ENCODE assay signal across 20 mouse cellular contexts in genomic region chr3:142164981-142165380, GRCm38 (mm10). TPM values are rescaled to one million over a fixed set of nuclear protein-coding genes. Genes with fewer than 3 reads are reported as not detected.
DNase-seq lines count a peak whose midpoint lies in the region; ATAC-seq lines count a peak whose summit lies in the region.
"Had no signal": no experiment of that assay in that cellular context is flagged by ENCODE, and none has a peak within 500 bp of the region (broad histone marks: within the 10 kb centered on the region; RNA-seq: fewer than 3 reads in every experiment).

No protein-coding gene starts in this region.

- H3K4me3 ChIP-seq in hindbrain, embryonic 13.5 days: no peak overlapping the region
- no peak overlapping the region for H3K4me3 ChIP-seq in hindbrain, embryonic 11.5 days (ENCODE audit: low read depth, low read length)
- H3K4me3 ChIP-seq in embryonic facial prominence, embryonic 10.5 days: no peak overlapping the region
- H3K4me3 ChIP-seq in stomach, embryonic 16.5 days (replicated peaks; ENCODE audit: low read length): no peak overlapping the region
- H3K4me3 ChIP-seq: erythroblast, embryonic 14.5 days; liver, embryonic 15.5 days; midbrain, embryonic 10.5 days had no signal

- no peak for DNase-seq in hindbrain, embryonic 11.5 days (ENCODE audit: low spot score)
- DNase-seq in kidney, postnatal 14 days: peak; percentile 10
- DNase-seq in kidney, adult 9 months: no peak
- DNase-seq in embryonic facial prominence, embryonic 10.5 days (ENCODE audit: low spot score): no peak
- no peak for DNase-seq in urinary bladder, postnatal 10 days (ENCODE audit: low spot score)
- no peak for DNase-seq in cerebellum, adult 18-20 months
- DNase-seq: adrenal gland, adult 2 months; B cell, adult 2 months; cerebellum, adult 8-10 months; forebrain, postnatal 0 days; gastrocnemius, postnatal 14 days; heart, postnatal 4 days; retina, postnatal 1 day; thymus, postnatal 4 days had no signal

- WGBS in hindbrain, embryonic 13.5 days: 58% methylated on average over 9 of the region's 9 CpGs
- 60% methylated on average over 9 of the region's 9 CpGs for WGBS in hindbrain, embryonic 11.5 days
- 64% methylated on average over 9 of the region's 9 CpGs for WGBS in embryonic facial prominence, embryonic 10.5 days
- 41% methylated on average over 9 of the region's 9 CpGs for WGBS in stomach, embryonic 16.5 days

- no peak overlapping the region for H3K27ac ChIP-seq in hindbrain, embryonic 13.5 days
- H3K27ac ChIP-seq in hindbrain, embryonic 11.5 days (ENCODE audit: low read depth, low read length): no peak overlapping the region
- peak overlapping the region; percentile 45; the same call in 1 of the 2 replicates for H3K27ac ChIP-seq in embryonic facial prominence, embryonic 10.5 days (replicated peaks)
- peak overlapping the region; percentile 87 for H3K27ac ChIP-seq in stomach, embryonic 16.5 days (ENCODE audit: low read length)
- H3K27ac ChIP-seq: liver, embryonic 15.5 days; midbrain, embryonic 10.5 days had no signal

- H3K4me2 ChIP-seq in hindbrain, embryonic 13.5 days: 0 out of 2 replicates have a peak overlapping the region, but pooled peaks have one; percentile 10
- H3K4me2 ChIP-seq in hindbrain, embryonic 11.5 days (replicated peaks; ENCODE audit: low read depth, low read length): no peak overlapping the region
- H3K4me2 ChIP-seq in stomach, embryonic 16.5 days (ENCODE audit: low read depth, low read length): 0 out of 2 replicates have a peak overlapping the region, but pooled peaks have one; percentile 14
- H3K4me2 ChIP-seq: heart, embryonic 11.5 days; liver, embryonic 15.5 days had no signal

- no peaks in the 10 kb centered on the region for H3K36me3 ChIP-seq in hindbrain, embryonic 13.5 days
- H3K36me3 ChIP-seq in hindbrain, embryonic 11.5 days (ENCODE audit: control insufficient read depth, insufficient read depth, low read length): no peaks in the 10 kb centered on the region
- H3K36me3 ChIP-seq in embryonic facial prominence, embryonic 10.5 days (replicated peaks): no peaks in the 10 kb centered on the region
- no peaks in the 10 kb centered on the region for H3K36me3 ChIP-seq in stomach, embryonic 16.5 days (ENCODE audit: control insufficient read depth, insufficient read depth, low read length)
- H3K36me3 ChIP-seq: liver, embryonic 15.5 days; midbrain, embryonic 10.5 days had no signal

- H3K27me3 ChIP-seq in hindbrain, embryonic 13.5 days: peaks cover 4% of the 10 kb centered on the region; the same call in 1 of the 2 replicates
- no peaks in the 10 kb centered on the region for H3K27me3 ChIP-seq in hindbrain, embryonic 11.5 days (ENCODE audit: control insufficient read depth, insufficient read depth, low read length)
- peaks cover 7% of the 10 kb centered on the region; the same call in 1 of the 2 replicates for H3K27me3 ChIP-seq in embryonic facial prominence, embryonic 10.5 days (replicated peaks; ENCODE audit: low read depth, poor library complexity, severe bottlenecking)
- H3K27me3 ChIP-seq in stomach, embryonic 16.5 days (ENCODE audit: control insufficient read depth, insufficient read depth, low read length): no peaks in the 10 kb centered on the region

- no peak overlapping the region for H3K9ac ChIP-seq in hindbrain, embryonic 13.5 days
- no peak overlapping the region for H3K9ac ChIP-seq in hindbrain, embryonic 11.5 days (ENCODE audit: low read depth, low read length)
- no peak overlapping the region for H3K9ac ChIP-seq in stomach, embryonic 16.5 days (ENCODE audit: low read length)
- H3K9ac ChIP-seq: forebrain, postnatal 0 days; liver, embryonic 15.5 days had no signal

- H3K9me3 ChIP-seq in hindbrain, embryonic 13.5 days: no peaks in the 10 kb centered on the region
- no peaks in the 10 kb centered on the region for H3K9me3 ChIP-seq in hindbrain, embryonic 11.5 days (ENCODE audit: control insufficient read depth, low read length)
- H3K9me3 ChIP-seq in embryonic facial prominence, embryonic 10.5 days: no peaks in the 10 kb centered on the region
- H3K9me3 ChIP-seq in stomach, embryonic 16.5 days (replicated peaks; ENCODE audit: control insufficient read depth, low read length): no peaks in the 10 kb centered on the region
- H3K9me3 ChIP-seq: liver, embryonic 15.5 days; midbrain, embryonic 10.5 days had no signal

- peaks cover 11% of the 10 kb centered on the region for H3K4me1 ChIP-seq in hindbrain, embryonic 13.5 days (replicated peaks)
- no peaks in the 10 kb centered on the region for H3K4me1 ChIP-seq in hindbrain, embryonic 11.5 days (replicated peaks; ENCODE audit: control insufficient read depth, insufficient read depth, low read length)
- H3K4me1 ChIP-seq in embryonic facial prominence, embryonic 10.5 days: peaks cover 71% of the 10 kb centered on the region
- H3K4me1 ChIP-seq in stomach, embryonic 16.5 days (ENCODE audit: control insufficient read depth, insufficient read depth, low read length): peaks cover 21% of the 10 kb centered on the region
- H3K4me1 ChIP-seq: liver, embryonic 15.5 days had no signal

- ATAC-seq in hindbrain, embryonic 13.5 days (ENCODE audit: low FRiP score): no peak
- no peak for ATAC-seq in hindbrain, embryonic 11.5 days (ENCODE audit: low FRiP score)
- ATAC-seq in stomach, embryonic 16.5 days (ENCODE audit: insufficient read depth, low FRiP score): no peak
- ATAC-seq: forebrain, postnatal 0 days had no signal

RNA-seq across cellular contexts. Expression of gene Bmpr1b, which starts 4.2 kb away (rescaled TPM):
- polyA plus RNA-seq in hindbrain, embryonic 13.5 days (2015; fragmentation: Nextera tagmentation; extraction: Ambion mirVana): 3.4 and 3.9 TPM in 2 replicates
- 11.0 and 14.4 TPM in 2 replicates for polyA plus RNA-seq in hindbrain, embryonic 11.5 days (2014; fragmentation: Nextera tagmentation; extraction: Ambion mirVana)
- 10.3 and 14.1 TPM in 2 replicates for polyA plus RNA-seq in embryonic facial prominence, embryonic 10.5 days (2016; fragmentation: Nextera tagmentation; extraction: Ambion mirVana)
- polyA plus RNA-seq in stomach, embryonic 16.5 days (2015; fragmentation: Nextera tagmentation; extraction: Ambion mirVana): 8.0 and 8.5 TPM in 2 replicates
- polyA plus RNA-seq: erythroblast, embryonic 14.5 days had no signal

Comparison
In these comparisons a context has a peak if more than half of its experiments do, and no peak if none do; other contexts are left out.
1. H3K27ac ChIP-seq: peak in embryonic facial prominence, embryonic 10.5 days (single experiment) and stomach, embryonic 16.5 days (single experiment); none in hindbrain, embryonic 13.5 days (single experiment) and hindbrain, embryonic 11.5 days (single experiment).